Mouse (Mus musculus): ENCODE measurements around the gene Actn1. TPM values are rescaled to one million over a fixed set of nuclear protein-coding genes. Genes with fewer than 3 reads are reported as not detected.

Gene Actn1
- polyA plus RNA-seq, 1 experiment from 2014 or later, result 23.7 TPM

- no peak overlapping the region for H3K4me2 ChIP-seq (replicated peaks)
- peaks cover 14% of the 10 kb centered on the region for H3K4me1 ChIP-seq
- 72% methylated on average over 2 of the region's 2 CpGs for WGBS
- peaks cover 18% of the 10 kb centered on the region for H3K36me3 ChIP-seq
- ATAC-seq (ENCODE audit: low FRiP score), result no peak
- H3K27ac ChIP-seq, result no peak overlapping the region
- no peaks in the 10 kb centered on the region for H3K27me3 ChIP-seq
- no peaks in the 10 kb centered on the region for H3K9me3 ChIP-seq (replicated peaks)
- H3K9ac ChIP-seq, result no peak overlapping the region
- H3K4me3 ChIP-seq, result no peak overlapping the region
Measured at GRCm38 (mm10) chr12:80199738-80200137, 60.4 kb downstream of the Actn1 start.

- no peak for ATAC-seq (ENCODE audit: low FRiP score)
Measured at GRCm38 (mm10) chr12:80198487-80198886, 61.7 kb downstream of the Actn1 start.

GRCm38 (mm10) chr12:80197343-80197742 lies 62.8 kb downstream of the Actn1 start:
- Histone ChIP-seq H3K4me1 (no peaks in the 10 kb centered on the region), H3K27ac (no peak overlapping the region), H3K36me3 (peaks cover 24% of the 10 kb centered on the region), H3K27me3 (no peaks in the 10 kb centered on the region), H3K4me2 (replicated peaks) (no peak overlapping the region), H3K9ac (no peak overlapping the region), H3K9me3 (replicated peaks) (no peaks in the 10 kb centered on the region; the same call in 1 of the 2 replicates), H3K4me3 (no peak overlapping the region)
- no peak for ATAC-seq (ENCODE audit: low FRiP score)
- 80% methylated on average over 10 of the region's 10 CpGs for WGBS

More at GRCm38 (mm10) chr12:80198487-80198886, 61.7 kb downstream of the Actn1 start:
- no peak overlapping the region for H3K27ac ChIP-seq
- H3K36me3 ChIP-seq, result peaks cover 15% of the 10 kb centered on the region
- H3K27me3 ChIP-seq, result no peaks in the 10 kb centered on the region
- H3K4me3 ChIP-seq, result no peak overlapping the region
- 42% methylated on average over 3 of the region's 3 CpGs for WGBS
- no peak overlapping the region for H3K4me2 ChIP-seq (replicated peaks)
- peaks cover 5% of the 10 kb centered on the region for H3K4me1 ChIP-seq
- no peak overlapping the region for H3K9ac ChIP-seq
- no peaks in the 10 kb centered on the region; the same call in 1 of the 2 replicates for H3K9me3 ChIP-seq (replicated peaks)

- no peak overlapping the region for H3K27ac ChIP-seq
- H3K36me3 ChIP-seq, result peaks cover 38% of the 10 kb centered on the region
- no peaks in the 10 kb centered on the region; the same call in 1 of the 2 replicates for H3K9me3 ChIP-seq (replicated peaks)
- no peaks in the 10 kb centered on the region for H3K27me3 ChIP-seq
- no peaks in the 10 kb centered on the region for H3K4me1 ChIP-seq
- no peak for ATAC-seq (ENCODE audit: low FRiP score)
- no peak overlapping the region for H3K4me3 ChIP-seq
- H3K9ac ChIP-seq, result no peak overlapping the region
- H3K4me2 ChIP-seq (replicated peaks), result no peak overlapping the region
- 85% methylated on average over 5 of the region's 5 CpGs for WGBS
Measured at GRCm38 (mm10) chr12:80191806-80192205, 68.4 kb downstream of the Actn1 start.

- Histone ChIP-seq H3K9ac (no peak overlapping the region), H3K4me2 (replicated peaks) (no peak overlapping the region), H3K9me3 (replicated peaks) (no peaks in the 10 kb centered on the region; the same call in 1 of the 2 replicates), H3K4me1 (no peaks in the 10 kb centered on the region), H3K36me3 (peaks cover 42% of the 10 kb centered on the region), H3K27ac (no peak overlapping the region), H3K27me3 (no peaks in the 10 kb centered on the region), H3K4me3 (no peak overlapping the region)
- no peak for ATAC-seq (ENCODE audit: low FRiP score)
- 82% methylated on average over 6 of the region's 6 CpGs for WGBS
Measured at GRCm38 (mm10) chr12:80191371-80191770, 68.8 kb downstream of the Actn1 start.

- Histone ChIP-seq H3K4me3 (no peak overlapping the region), H3K9ac (no peak overlapping the region), H3K4me1 (no peaks in the 10 kb centered on the region), H3K4me2 (replicated peaks) (no peak overlapping the region), H3K9me3 (replicated peaks) (no peaks in the 10 kb centered on the region; the same call in 1 of the 2 replicates), H3K27ac (no peak overlapping the region), H3K27me3 (no peaks in the 10 kb centered on the region), H3K36me3 (peaks cover 42% of the 10 kb centered on the region)
- WGBS, result 87% methylated on average over 10 of the region's 10 CpGs
- no peak for ATAC-seq (ENCODE audit: low FRiP score)
Measured at GRCm38 (mm10) chr12:80190915-80191314, 69.3 kb downstream of the Actn1 start.

- Histone ChIP-seq H3K27ac (no peak overlapping the region), H3K27me3 (no peaks in the 10 kb centered on the region), H3K4me2 (replicated peaks) (no peak overlapping the region), H3K9ac (no peak overlapping the region), H3K36me3 (peaks cover 44% of the 10 kb centered on the region), H3K9me3 (replicated peaks) (no peaks in the 10 kb centered on the region), H3K4me3 (no peak overlapping the region), H3K4me1 (no peaks in the 10 kb centered on the region)
- no peak for ATAC-seq (ENCODE audit: low FRiP score)
- WGBS, result 91% methylated on average over 5 of the region's 5 CpGs
Measured at GRCm38 (mm10) chr12:80184041-80184440, 76.1 kb downstream of the Actn1 start.

GRCm38 (mm10) chr12:80181831-80182230 lies 78.3 kb downstream of the Actn1 start:
- Histone ChIP-seq H3K36me3 (peaks cover 47% of the 10 kb centered on the region), H3K27ac (no peak overlapping the region), H3K4me1 (no peaks in the 10 kb centered on the region), H3K27me3 (no peaks in the 10 kb centered on the region), H3K9ac (no peak overlapping the region), H3K4me2 (replicated peaks) (no peak overlapping the region), H3K9me3 (replicated peaks) (no peaks in the 10 kb centered on the region), H3K4me3 (no peak overlapping the region)
- ATAC-seq (ENCODE audit: low FRiP score), result no peak
- 95% methylated on average over 2 of the region's 2 CpGs for WGBS

- 79% methylated on average over 10 of the region's 10 CpGs for WGBS
- H3K27me3 ChIP-seq, result no peaks in the 10 kb centered on the region
- no peak overlapping the region for H3K4me2 ChIP-seq (replicated peaks)
- H3K9me3 ChIP-seq (replicated peaks), result no peaks in the 10 kb centered on the region
- ATAC-seq (ENCODE audit: low FRiP score), result no peak
- no peaks in the 10 kb centered on the region for H3K4me1 ChIP-seq
- H3K27ac ChIP-seq, result no peak overlapping the region
- no peak overlapping the region for H3K4me3 ChIP-seq
- H3K36me3 ChIP-seq, result peaks cover 49% of the 10 kb centered on the region
- no peak overlapping the region for H3K9ac ChIP-seq
Measured at GRCm38 (mm10) chr12:80178035-80178434, 82.1 kb downstream of the Actn1 start.

- H3K4me1 ChIP-seq, result no peaks in the 10 kb centered on the region
- peak overlapping the region; percentile 62 for H3K4me3 ChIP-seq
- H3K27ac ChIP-seq, result no peak overlapping the region
- ATAC-seq (ENCODE audit: low FRiP score), result 0 out of 2 replicates have a peak, but pooled peaks have one; percentile 27
- H3K4me2 ChIP-seq (replicated peaks), result peak overlapping the region; percentile 45
- H3K9me3 ChIP-seq (replicated peaks), result no peaks in the 10 kb centered on the region
- H3K9ac ChIP-seq, result no peak overlapping the region
- WGBS, result 61% methylated on average over 12 of the region's 12 CpGs
- peaks cover 21% of the 10 kb centered on the region for H3K36me3 ChIP-seq
- no peaks in the 10 kb centered on the region for H3K27me3 ChIP-seq
Measured at GRCm38 (mm10) chr12:80168736-80169135, 91.4 kb downstream of the Actn1 start.

GRCm38 (mm10) chr12:80168178-80168686 lies 91.9 kb downstream of the Actn1 start:
- WGBS, result 17% methylated on average over 35 of the region's 35 CpGs
- no peaks in the 10 kb centered on the region for H3K9me3 ChIP-seq (replicated peaks)

GRCm38 (mm10) chr12:80167321-80167720 lies 92.8 kb downstream of the Actn1 start:
- no peaks in the 10 kb centered on the region for H3K9me3 ChIP-seq (replicated peaks)
- no peak overlapping the region for H3K4me3 ChIP-seq
- H3K27ac ChIP-seq, result no peak overlapping the region
- ATAC-seq (ENCODE audit: low FRiP score), result no peak
- peaks cover 7% of the 10 kb centered on the region for H3K36me3 ChIP-seq
- WGBS, result 86% methylated on average over 3 of the region's 3 CpGs
- H3K4me1 ChIP-seq, result no peaks in the 10 kb centered on the region
- no peak overlapping the region for H3K9ac ChIP-seq
- no peak overlapping the region; the same call in 1 of the 2 replicates for H3K4me2 ChIP-seq (replicated peaks)
- no peaks in the 10 kb centered on the region for H3K27me3 ChIP-seq

More at GRCm38 (mm10) chr12:80168178-80168686, 91.9 kb downstream of the Actn1 start:
- Histone ChIP-seq H3K9ac (peak overlapping the region; percentile 72), H3K4me3 (peak overlapping the region; percentile 62), H3K27me3 (no peaks in the 10 kb centered on the region), H3K27ac (peak overlapping the region; percentile 88), H3K4me2 (replicated peaks) (peak overlapping the region; percentile 45), H3K36me3 (peaks cover 16% of the 10 kb centered on the region), H3K4me1 (no peaks in the 10 kb centered on the region)
- peak; percentile 90 for ATAC-seq (ENCODE audit: low FRiP score)

- 90% methylated on average over 4 of the region's 4 CpGs for WGBS
- H3K36me3 ChIP-seq, result peaks cover 6% of the 10 kb centered on the region; the same call in 1 of the 2 replicates
Measured at GRCm38 (mm10) chr12:80166651-80167050, 93.5 kb downstream of the Actn1 start.

More at GRCm38 (mm10) chr12:80166651-80167050, 93.5 kb downstream of the Actn1 start:
- Histone ChIP-seq H3K9ac (no peak overlapping the region), H3K4me3 (no peak overlapping the region), H3K4me1 (no peaks in the 10 kb centered on the region), H3K27ac (no peak overlapping the region), H3K27me3 (no peaks in the 10 kb centered on the region), H3K9me3 (replicated peaks) (no peaks in the 10 kb centered on the region), H3K4me2 (replicated peaks) (no peak overlapping the region)
- ATAC-seq (ENCODE audit: low FRiP score), result no peak
